Mouse (Mus musculus): ENCODE data around the gene Rbfox3. TPM values are rescaled to one million over a fixed set of nuclear protein-coding genes. Genes with fewer than 3 reads are reported as not detected.

Gene Rbfox3
- total and polyA plus RNA-seq, 2 experiments from 2014 or later, result 52.6 to 76.8 TPM

- Histone ChIP-seq H3K4me1 (ENCODE audit: insufficient read depth, low read length) (no peaks in the 10 kb centered on the region), H3K9me3 (ENCODE audit: low read length) (no peaks in the 10 kb centered on the region), H3K9ac (replicated peaks; ENCODE audit: low read length) (no peak overlapping the region), H3K4me3 (ENCODE audit: low read length) (no peak overlapping the region), H3K27me3 (ENCODE audit: insufficient read depth, low read length) (no peaks in the 10 kb centered on the region), H3K27ac (no peak overlapping the region), H3K36me3 (ENCODE audit: insufficient read depth, low read length) (no peaks in the 10 kb centered on the region), H3K4me2 (ENCODE audit: low read depth, low read length) (no peak overlapping the region)
- TF ChIP-seq CTCF (IDR thresholded peaks at IDR 0.05; ENCODE audit: low read depth), result no peak
- DNase-seq (ENCODE audit: low spot score), result no peak
- 76% methylated on average over 11 of the region's 11 CpGs for WGBS
- no peak for ATAC-seq
Measured at GRCm38 (mm10) chr11:118453886-118454671, 457.3 kb downstream of the Rbfox3 start.

- H3K27ac ChIP-seq, result no peak overlapping the region
- 56% methylated on average over 2 of the region's 2 CpGs for WGBS
- H3K4me2 ChIP-seq (ENCODE audit: low read depth, low read length), result no peak overlapping the region
- no peaks in the 10 kb centered on the region for H3K36me3 ChIP-seq (ENCODE audit: insufficient read depth, low read length)
- no peaks in the 10 kb centered on the region for H3K27me3 ChIP-seq (ENCODE audit: insufficient read depth, low read length)
- no peak overlapping the region for H3K4me3 ChIP-seq (ENCODE audit: low read length)
- no peak for TF ChIP-seq CTCF (IDR thresholded peaks at IDR 0.05; ENCODE audit: low read depth)
- ATAC-seq, result no peak
- no peaks in the 10 kb centered on the region for H3K4me1 ChIP-seq (ENCODE audit: insufficient read depth, low read length)
- no peak for DNase-seq (ENCODE audit: low spot score)
- no peaks in the 10 kb centered on the region for H3K9me3 ChIP-seq (ENCODE audit: low read length)
- H3K9ac ChIP-seq (replicated peaks; ENCODE audit: low read length), result no peak overlapping the region
Measured at GRCm38 (mm10) chr11:118452955-118453354, 458.4 kb downstream of the Rbfox3 start.

- no peak overlapping the region for H3K4me2 ChIP-seq (ENCODE audit: low read depth, low read length)
- ATAC-seq, result no peak
- H3K9me3 ChIP-seq (ENCODE audit: low read length), result no peaks in the 10 kb centered on the region
- no peak overlapping the region for H3K4me3 ChIP-seq (ENCODE audit: low read length)
- H3K9ac ChIP-seq (replicated peaks; ENCODE audit: low read length), result no peak overlapping the region
- no peaks in the 10 kb centered on the region for H3K36me3 ChIP-seq (ENCODE audit: insufficient read depth, low read length)
- no peak for DNase-seq (ENCODE audit: low spot score)
- WGBS, result 75% methylated on average over 6 of the region's 6 CpGs
- no peak for TF ChIP-seq CTCF (IDR thresholded peaks at IDR 0.05; ENCODE audit: low read depth)
- no peaks in the 10 kb centered on the region for H3K4me1 ChIP-seq (ENCODE audit: insufficient read depth, low read length)
- no peaks in the 10 kb centered on the region for H3K27me3 ChIP-seq (ENCODE audit: insufficient read depth, low read length)
- H3K27ac ChIP-seq, result no peak overlapping the region
Measured at GRCm38 (mm10) chr11:118451211-118451610, 460.2 kb downstream of the Rbfox3 start.

GRCm38 (mm10) chr11:118448385-118448784 lies 463.0 kb downstream of the Rbfox3 start:
- ATAC-seq (no peak), DNase-seq (ENCODE audit: low spot score) (no peak)
- TF ChIP-seq CTCF (IDR thresholded peaks at IDR 0.05; ENCODE audit: low read depth), result no peak
- Histone ChIP-seq H3K27me3 (ENCODE audit: insufficient read depth, low read length) (no peaks in the 10 kb centered on the region), H3K4me2 (ENCODE audit: low read depth, low read length) (no peak overlapping the region), H3K9me3 (ENCODE audit: low read length) (no peaks in the 10 kb centered on the region), H3K9ac (replicated peaks; ENCODE audit: low read length) (no peak overlapping the region), H3K27ac (no peak overlapping the region), H3K4me1 (ENCODE audit: insufficient read depth, low read length) (no peaks in the 10 kb centered on the region), H3K4me3 (ENCODE audit: low read length) (no peak overlapping the region), H3K36me3 (ENCODE audit: insufficient read depth, low read length) (no peaks in the 10 kb centered on the region)
- WGBS, result 73% methylated on average over 8 of the region's 8 CpGs

GRCm38 (mm10) chr11:118447346-118447745 lies 464.1 kb downstream of the Rbfox3 start:
- H3K27ac ChIP-seq, result no peak overlapping the region
- no peaks in the 10 kb centered on the region for H3K9me3 ChIP-seq (ENCODE audit: low read length)
- DNase-seq (ENCODE audit: low spot score), result no peak
- no peaks in the 10 kb centered on the region for H3K36me3 ChIP-seq (ENCODE audit: insufficient read depth, low read length)
- no peak overlapping the region for H3K4me2 ChIP-seq (ENCODE audit: low read depth, low read length)
- no peak for ATAC-seq
- no peaks in the 10 kb centered on the region for H3K27me3 ChIP-seq (ENCODE audit: insufficient read depth, low read length)
- no peaks in the 10 kb centered on the region for H3K4me1 ChIP-seq (ENCODE audit: insufficient read depth, low read length)
- 73% methylated on average over 4 of the region's 4 CpGs for WGBS
- no peak for TF ChIP-seq CTCF (IDR thresholded peaks at IDR 0.05; ENCODE audit: low read depth)
- H3K9ac ChIP-seq (replicated peaks; ENCODE audit: low read length), result no peak overlapping the region
- no peak overlapping the region for H3K4me3 ChIP-seq (ENCODE audit: low read length)

- no peaks in the 10 kb centered on the region for H3K4me1 ChIP-seq (ENCODE audit: insufficient read depth, low read length)
- H3K4me3 ChIP-seq (ENCODE audit: low read length), result no peak overlapping the region
- H3K27ac ChIP-seq, result no peak overlapping the region
- peak; percentile 99 for TF ChIP-seq CTCF (IDR thresholded peaks at IDR 0.05; ENCODE audit: low read depth)
- ATAC-seq, result peak; percentile 84
- H3K9me3 ChIP-seq (ENCODE audit: low read length), result no peaks in the 10 kb centered on the region
- no peak overlapping the region for H3K4me2 ChIP-seq (ENCODE audit: low read depth, low read length)
- WGBS, result 10% methylated on average over 3 of the region's 3 CpGs
- no peaks in the 10 kb centered on the region for H3K27me3 ChIP-seq (ENCODE audit: insufficient read depth, low read length)
- H3K36me3 ChIP-seq (ENCODE audit: insufficient read depth, low read length), result no peaks in the 10 kb centered on the region
- H3K9ac ChIP-seq (replicated peaks; ENCODE audit: low read length), result no peak overlapping the region
- peak; percentile 88 for DNase-seq (ENCODE audit: low spot score)
Measured at GRCm38 (mm10) chr11:118445843-118446242, 465.6 kb downstream of the Rbfox3 start.

All from hindbrain, postnatal 0 days (tissue).